Mouse (Mus musculus) cerebellum, adult 9-10 months (tissue): ENCODE results near the gene Dusp22.
A peak's percentile ranks its signal among the peaks of the same experiment; 100 is the strongest.

Source experiments
- DNase-seq: peaks from one replicate; pipeline ENCODE4 v3.0.0; 2022

The Dusp22 gene

DNA sequence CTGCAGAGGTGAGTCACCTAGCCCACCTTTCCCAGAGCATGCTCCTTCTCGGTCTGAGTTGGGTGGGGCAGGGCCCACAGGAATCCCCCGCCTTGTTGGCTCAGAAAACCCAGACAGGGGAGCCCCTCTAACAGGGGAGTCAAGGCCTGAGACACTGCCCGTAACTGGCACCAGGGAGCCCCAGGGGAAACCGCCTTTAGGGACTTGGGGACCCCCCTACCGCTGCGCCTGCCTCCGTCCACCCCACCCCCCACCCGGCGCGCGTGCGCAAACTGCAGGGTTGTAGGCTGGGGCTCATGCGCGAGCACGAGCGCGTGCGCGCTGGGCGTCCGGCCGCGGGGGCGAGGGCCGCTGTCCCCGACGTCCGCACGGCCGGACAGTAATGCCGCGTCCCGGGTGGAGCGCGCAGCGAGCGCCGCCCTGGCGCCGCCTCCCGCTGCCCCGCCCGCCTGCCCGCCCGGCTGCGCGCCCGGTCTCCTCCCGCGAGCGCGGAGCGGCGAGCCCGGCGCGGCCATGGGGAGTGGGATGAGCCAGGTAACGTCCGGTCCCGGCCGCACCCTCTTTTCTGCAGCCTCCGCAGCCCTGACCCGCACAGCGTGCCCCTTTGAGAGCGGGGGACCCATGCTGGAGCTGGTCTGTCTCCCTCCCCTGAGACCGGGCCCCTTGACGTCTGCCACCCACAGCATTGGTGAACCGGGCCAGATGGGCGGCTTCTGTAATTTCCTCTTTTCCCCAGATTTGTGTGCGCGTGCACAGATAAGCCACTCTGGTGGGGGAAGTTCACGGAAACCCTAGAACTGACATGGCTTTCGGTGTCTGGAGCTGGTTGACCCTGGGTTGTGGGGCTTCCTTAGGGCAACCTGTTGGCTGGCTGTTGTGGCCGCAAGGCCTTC lies at the start of gene Dusp22:
Gene Dusp22 (plus strand): TSS at position 387 of the 893 bp plus-strand sequence.
- peak; percentile 86 for DNase-seq

DNA sequence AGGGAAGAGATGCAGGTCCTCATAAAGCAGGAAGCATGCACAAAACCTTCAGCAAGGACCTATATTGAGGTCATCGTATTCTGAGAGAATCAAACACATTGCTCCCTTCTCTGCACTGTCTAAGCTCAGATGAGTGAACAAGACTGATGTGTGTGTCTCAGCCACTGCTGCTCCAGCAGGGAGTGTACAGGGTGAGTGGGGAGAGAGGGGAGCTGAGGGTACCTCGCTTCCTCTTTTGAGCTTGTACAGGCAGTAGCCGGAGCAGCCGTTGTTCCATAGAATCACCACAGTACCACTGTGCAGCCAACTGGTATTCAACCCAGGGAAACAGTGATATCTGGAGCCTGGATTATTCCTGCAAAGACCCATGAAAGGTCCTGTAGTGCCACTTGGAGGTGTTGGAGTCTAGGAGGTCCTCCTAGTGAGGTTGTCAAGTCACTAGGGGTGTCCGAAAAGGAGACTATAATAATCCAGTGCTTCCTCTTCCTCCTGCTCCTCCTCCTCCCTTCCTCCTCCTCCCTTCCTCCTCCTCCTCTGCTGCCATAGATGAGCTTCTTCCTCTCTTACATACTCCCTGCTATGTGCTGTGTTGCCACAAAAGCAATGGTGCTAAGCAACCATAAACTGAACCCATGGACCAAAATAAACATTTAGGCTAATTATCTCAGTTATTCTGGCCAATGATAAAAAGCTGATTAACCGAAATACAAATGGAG lies 47.6 kb upstream of the Dusp22 start:
- DNase-seq = no peak

DNA sequence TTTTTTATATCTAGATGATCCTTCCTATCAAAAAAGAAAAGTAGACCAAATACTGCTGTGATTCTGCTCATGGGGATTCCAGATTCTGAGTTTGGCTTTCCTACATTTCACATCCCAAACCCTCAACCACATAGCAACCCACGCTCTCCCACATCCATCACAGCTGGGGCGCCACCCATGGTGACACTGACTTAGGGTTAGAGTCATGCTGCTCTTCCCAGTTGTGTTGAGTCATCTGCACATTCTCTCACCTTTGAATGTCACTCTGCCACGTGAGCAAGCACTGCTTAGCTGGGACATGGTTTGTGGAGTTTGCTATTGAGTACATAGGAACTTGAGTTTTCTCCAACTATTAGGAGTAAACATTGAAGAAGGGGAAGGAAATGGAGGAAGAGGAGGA lies 40.1 kb upstream of the Dusp22 start:
- no peak for DNase-seq

DNA sequence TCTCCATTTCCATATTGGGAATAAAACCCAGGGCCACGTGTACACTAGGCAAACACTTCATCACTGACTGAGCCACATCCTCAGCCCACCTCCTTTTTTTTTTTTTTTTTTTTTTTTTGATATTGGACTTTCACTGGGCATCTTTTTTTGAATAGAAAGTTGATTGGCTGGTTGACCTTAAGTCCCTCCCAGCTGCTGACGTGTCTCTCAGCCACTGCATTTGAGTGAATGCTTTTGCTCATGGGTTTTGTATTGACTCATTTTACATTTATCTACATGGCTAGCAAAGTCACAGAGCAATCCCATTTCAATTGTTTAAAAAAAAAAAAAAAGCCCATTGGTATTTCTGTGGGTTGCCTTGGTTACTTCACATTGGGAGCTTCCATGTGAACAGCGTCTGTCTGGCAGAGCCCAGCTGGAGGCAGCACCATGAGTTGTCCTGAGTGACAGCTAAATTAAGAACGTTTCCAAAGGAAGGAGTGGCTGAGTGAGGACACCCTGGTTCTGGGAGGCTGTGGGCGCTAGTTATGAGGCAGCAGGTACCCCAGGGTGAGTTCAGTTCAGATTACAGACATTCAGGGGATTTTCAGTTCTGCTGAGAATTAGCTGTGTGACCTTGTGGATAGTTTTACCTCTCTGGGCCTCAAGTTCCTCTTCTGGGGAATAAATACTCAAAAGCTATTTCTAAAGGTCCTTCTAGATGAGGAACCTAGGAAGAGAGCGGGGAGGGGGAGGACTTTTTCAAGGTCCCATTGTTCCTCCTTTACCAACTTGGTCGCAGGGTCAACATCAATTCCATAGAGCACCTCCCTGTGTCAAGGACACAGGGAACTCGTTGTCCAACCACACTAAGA lies 31.4 kb upstream of the Dusp22 start:
- no peak for DNase-seq

DNA sequence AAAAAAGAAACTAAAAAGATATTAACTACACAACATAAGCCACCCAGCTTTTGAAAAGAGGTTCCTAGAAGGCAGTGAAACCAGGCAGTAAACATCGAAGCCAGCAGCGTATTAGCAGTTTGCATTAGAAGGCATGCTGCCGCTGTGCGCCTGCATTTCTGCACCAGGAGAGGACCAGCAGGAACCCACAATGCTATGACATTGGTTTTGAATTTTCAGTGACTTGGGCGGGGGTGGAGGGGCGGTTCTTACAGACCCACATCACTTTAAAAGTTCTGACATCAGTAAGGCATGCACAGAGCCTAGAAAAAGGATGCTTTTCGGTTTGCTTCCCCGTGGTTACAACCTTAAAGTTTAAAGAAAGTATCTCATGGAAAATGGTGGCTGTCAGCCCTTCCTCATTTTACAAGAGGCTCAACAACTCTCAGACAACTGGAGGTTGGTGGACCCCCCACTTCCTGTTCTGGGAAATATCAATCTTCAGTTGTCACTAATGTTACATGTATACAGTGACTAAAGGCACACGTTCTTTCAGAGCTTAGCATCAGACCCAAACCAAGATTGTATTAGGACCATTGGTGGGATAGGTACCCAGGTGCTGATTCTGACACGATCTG lies 29.9 kb upstream of the Dusp22 start:
- DNase-seq = no peak

DNA sequence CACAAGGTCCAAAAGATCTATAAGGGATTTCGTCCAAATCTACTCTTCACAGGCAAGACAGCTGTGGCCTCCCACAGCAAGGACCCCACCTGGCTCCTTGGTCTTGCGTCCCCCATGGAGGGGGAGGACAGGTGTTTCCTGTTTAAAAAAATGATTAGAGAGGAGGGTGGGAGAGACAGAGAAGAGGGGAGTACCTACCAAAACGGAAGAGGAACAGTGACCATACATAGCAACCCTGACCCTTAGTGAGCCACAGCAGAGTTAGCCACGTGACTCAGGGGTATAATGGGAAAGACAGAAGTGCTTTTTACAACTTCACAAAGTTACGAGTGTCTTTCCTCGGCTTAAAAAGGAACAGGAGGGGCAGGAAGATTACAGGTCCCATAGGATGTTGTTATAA lies 26.8 kb upstream of the Dusp22 start:
- DNase-seq = no peak

DNA sequence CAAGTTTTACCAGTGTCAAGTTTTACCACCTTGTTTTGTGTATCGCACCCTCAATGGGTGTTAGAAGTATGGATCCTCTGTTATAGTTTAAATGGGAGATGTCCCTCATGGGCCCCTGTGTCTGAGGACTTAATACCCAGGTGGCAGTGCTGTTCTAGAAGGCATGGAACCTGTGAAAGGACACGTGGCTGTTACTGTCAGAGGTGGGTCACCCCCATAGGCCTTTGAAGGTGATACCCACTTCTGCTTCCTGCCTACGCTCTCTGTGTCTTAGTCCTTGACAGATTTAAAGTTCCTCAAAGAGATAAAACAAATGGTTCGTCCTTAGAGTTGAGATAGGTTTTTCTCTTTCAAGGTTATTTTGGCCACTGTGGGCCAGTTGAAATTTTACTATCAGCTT lies 23.3 kb upstream of the Dusp22 start:
- no peak for DNase-seq

DNA sequence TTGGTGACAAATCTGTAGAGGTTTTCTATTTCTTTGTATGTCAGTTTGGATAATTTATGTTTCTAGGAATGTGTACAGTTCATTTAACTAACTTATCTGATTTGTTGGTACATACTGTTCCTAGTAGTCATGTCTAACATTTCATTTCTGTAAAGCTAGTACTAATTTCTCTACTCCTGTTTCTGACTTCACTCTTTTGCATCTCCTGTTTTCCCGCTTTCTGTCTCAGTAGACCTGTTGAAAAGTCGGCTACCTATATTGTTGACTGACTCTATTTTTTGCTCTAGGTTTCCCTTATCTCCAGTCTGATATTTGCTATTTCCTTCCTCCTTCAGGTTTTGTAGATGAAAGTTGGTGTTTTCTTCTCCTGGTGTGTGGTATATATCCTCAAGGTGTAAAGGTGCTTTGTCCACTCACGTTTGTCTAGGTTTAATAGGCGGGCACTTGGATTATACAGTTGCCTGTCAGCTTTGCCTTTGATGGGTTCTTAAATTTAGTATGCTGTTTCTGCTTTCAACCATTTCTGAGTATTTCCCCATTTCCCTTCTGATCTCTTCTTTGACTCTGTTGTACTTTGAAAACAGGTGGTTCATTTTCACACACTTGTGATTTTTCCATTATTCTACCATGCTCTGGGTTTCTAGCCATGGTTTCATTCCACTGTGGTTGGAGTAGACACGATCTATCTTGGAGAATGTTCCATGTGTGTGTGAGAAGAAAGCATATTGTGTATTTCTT lies 21.3 kb upstream of the Dusp22 start:
- no peak for DNase-seq

DNA sequence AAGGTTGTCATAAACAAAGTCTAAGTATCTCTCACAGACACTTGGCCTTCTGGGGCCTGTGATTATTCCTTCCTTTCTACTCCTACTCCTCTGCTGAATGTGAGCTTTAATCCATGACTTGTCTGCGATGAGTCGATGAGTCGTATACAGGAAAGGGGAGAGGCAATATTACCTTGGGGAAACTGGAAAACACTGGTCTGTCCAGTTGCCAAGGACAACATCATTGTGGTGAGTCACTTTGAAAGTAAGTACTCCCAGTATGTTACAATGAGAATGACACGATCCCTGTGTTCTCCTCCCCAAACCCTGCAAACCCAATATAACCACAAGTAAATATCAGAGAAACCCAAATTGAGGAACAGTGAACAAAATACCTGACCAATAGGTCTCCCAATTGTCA lies 17.7 kb upstream of the Dusp22 start:
- no peak for DNase-seq

DNA sequence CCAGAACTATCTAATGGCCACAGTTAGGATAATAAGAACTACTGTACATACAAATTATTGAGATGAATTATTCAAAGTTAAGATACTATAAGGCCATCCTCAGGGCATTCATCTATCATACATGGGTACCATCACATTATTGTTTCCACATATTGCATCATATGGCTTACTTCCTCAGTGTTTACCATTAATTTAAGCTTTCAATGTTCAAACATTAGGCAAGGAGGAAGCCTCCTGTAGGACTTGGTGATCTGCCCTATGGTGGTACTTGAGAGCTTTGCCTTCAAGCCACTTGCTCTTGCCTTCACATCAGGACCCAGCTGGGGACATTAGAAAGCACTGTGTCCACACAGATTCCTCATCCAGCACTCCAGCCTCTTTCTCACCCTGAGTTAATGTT lies 11.3 kb upstream of the Dusp22 start:
- no peak for DNase-seq

DNA sequence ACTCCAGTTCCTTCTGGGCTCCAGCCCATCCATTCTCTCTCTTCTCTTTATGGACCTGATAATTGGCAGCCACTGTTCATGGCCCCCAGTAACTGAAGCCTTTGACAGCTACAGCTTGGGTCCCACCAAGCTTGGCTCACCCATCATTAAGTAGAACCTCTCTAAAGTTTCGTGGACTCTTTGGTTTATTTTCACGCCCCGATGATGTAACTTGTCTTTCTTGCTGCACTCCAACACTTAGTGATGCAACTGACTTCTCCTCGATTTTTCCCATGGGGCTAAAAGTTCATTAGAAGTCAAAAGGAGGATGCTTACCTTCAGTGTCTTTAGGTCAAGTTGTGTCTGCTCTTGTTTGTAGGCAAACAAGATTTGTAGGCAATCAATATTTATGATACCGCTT lies 10.6 kb upstream of the Dusp22 start:
- no peak for DNase-seq

DNA sequence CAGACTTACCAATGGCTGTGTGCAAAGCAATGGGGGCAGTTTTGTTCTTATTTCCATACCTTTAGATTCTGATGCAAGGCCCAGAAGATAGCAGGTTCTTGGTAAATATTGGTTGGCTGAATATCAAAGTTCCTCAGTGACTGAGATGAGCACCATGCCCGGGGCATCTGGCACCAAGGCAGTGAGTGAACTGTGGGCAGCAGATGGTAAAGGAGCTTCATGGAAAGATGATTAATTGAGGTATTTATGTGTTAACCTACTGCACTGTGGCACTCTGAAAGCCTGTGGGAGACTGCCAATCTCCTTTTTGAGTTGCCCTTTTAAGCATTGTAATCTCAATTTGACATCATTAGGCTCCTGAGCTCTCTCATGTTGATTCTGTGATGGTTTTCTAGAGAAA lies 9.1 kb upstream of the Dusp22 start:
- DNase-seq = no peak

DNA sequence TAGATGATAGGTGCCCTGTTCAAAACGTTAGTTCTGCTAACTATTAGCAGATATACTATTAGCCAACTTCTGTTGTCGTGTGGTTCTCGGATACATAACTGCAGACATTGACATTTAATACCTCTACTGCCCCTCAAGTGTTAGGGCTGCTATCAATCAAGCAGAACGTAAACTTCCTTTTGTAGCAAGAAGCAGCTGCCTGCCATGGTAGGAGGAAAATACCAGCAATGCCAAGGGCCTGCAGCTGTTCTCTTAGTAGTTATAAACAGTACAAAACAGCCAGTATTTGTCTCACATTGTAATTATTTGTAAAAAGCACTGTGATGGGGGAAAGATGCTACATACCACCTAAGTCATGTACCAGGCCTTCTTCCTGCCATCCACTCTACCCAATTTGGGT lies 6.7 kb upstream of the Dusp22 start:
- no peak for DNase-seq

DNA sequence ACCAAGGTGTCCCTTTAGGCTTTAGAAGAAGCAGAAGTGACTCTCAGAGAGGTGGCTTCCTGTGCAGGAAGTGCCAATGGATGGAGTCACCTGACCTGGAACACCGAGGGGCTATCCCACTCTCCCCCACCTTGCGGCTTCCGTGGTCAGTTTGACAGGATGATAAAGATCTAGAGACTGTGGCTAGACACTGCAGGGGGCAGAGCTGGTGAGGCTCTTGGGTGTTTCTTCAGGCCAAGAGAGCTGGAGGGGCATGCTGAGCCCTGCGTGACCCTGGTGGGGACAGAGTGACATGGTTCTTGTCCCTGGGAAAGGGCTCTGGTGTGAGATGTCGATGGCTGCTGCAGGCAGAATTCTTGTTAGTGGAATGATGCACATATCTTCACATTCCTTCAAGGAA lies 5.3 kb upstream of the Dusp22 start:
- DNase-seq = no peak

DNA sequence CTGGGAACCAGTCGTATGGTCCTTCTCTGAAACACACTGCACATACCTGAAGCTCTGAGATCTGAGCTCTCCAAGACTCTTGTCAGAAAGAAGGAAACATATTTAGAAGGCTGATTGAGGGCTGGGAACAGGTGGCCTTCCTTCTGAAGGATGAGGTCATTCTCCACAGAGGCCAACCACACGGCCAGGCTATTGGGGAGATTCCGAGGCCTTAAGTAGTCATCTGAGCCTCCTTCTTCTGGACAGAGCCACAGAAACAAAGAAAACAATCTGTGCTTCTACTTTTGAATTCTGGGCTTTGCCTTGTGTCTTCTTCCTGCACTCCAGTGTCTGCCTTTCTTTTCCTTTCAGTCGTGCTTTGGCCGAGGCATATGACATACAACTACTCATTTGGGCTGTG lies 2.9 kb upstream of the Dusp22 start:
- no peak for DNase-seq

DNA sequence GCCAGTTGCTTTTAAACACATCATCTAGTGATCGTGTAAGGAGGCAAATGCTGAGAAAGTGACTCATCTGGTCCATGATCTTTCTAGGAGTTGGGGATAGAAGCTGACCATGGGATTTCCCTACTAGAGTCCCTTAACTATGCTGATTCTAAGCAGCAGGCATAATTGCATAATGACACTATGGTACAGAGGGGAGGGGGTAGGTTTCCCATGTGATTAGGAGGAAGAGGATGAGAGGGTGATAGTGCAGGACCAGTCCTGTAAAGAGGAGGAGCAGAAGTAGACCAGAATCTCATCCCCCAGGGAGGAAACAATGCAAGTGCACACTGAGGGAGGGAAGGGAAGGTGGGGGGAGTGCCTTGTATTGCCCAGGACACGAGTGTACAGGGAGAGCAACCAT lies 2.0 kb upstream of the Dusp22 start:
- DNase-seq = no peak

DNA sequence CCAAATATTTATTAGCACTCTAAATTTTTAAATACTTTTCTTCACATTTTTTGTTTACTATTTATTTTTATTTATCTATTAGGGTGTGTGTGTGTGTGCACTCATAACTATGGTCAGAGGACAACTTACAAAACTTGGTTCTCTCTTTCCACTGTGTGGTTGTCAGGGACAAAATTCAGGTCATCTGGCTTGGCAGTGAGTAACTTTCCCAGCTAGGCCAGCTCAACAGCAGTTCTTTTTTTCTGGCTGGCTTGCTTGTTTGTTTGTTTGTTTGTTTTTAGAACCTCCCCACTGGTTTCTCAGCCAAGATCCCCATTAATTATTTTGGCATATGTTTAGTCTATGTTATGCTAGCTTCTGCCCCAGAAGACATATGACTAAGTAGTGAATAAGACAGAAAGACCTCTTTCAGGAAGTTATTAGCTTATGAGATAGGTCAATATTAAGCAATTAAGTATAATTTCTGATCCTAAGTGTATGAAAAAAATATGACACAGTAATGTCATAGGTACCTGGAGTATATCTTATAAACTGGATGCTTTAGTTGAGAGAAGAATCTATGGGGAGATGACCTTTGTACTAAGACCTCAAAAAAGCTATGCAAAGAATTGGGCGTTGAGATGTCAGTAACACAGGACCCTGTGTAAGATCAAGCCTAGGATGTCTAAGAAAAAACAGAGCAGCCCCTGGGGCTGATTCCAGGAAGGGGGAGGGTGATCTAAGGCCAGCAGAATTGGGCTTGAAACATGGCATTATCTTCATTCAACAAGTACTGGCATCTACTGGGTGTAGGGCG lies 1.4 kb upstream of the Dusp22 start:
- peak; percentile 23 for DNase-seq

DNA sequence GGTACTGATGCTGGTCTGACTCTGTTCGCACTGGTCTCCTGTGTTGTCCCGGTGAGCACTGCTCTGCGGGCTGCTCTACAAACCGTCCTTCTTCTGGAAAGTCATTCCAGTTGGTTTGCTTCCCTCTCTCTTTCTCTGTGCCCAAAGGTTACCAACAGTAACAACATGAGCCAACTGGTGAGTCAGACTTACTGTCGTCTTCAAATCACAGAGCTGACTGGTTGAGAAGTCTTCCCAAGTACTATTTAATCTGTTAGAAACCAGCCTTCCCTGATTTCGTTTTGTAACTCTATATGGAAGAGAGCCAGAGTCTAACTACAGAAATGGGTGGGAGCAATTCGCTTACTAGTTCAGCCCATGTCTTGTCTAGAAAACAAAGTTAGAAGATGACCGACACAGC lies 5.5 kb downstream of the Dusp22 start:
- no peak for DNase-seq

DNA sequence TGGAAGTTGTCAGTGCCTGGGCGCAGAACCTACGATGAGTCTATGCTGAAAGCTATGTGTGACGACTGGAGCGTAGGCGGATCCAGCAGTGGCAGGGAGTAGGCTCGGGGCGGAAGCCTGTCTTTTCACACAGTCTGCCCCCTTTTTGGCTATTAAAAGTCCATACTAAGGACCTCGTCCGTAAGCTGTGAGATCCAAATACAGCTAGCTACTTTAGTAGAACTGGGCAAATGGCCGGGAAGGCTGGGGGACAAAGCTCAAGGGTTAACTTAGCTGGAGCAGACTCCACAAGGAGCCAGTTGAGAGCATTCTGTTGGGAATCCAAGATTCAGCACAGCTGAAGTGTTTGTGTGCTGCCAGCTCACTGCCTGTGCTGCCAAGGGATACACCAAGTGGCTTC lies 6.7 kb downstream of the Dusp22 start:
- no peak for DNase-seq

DNA sequence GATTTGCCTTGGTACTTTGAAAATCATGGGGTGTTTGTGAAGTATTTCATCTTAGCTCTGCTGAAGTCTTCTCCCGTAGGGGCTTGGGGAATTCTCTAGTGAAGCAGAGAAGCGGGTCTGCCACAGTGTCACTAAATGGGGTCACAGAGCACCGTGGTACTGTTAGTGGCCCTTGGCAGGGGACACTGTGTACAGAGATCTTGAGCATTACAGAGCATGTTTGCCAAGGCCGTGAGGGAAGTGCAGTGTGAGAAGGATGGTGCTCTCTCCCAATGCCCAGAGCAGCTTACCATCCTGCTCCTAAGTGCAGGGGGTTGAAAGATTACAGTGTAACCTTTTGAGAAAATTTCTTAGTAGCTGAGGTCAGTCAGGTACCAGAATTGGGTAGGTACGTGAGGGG lies 8.5 kb downstream of the Dusp22 start:
- DNase-seq = no peak

DNA sequence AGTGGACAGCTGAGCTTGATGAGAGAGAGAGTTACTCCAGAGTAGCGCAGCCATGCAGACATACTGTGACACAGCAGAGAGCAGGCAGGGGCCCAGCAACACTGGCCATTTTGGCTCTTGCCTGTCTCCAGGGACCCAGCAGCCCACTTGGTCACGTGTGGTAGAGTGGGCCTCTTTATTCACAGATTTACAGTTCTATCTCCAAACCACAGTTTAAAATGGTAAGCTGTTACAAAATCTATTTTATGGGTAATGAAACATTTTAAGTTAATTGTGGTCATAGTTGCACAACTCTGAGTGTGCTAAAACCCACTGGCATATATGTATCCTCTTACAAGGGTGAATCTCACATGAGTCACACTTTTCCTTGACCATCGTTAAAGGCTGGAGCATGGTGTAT lies 9.5 kb downstream of the Dusp22 start:
- no peak for DNase-seq

DNA sequence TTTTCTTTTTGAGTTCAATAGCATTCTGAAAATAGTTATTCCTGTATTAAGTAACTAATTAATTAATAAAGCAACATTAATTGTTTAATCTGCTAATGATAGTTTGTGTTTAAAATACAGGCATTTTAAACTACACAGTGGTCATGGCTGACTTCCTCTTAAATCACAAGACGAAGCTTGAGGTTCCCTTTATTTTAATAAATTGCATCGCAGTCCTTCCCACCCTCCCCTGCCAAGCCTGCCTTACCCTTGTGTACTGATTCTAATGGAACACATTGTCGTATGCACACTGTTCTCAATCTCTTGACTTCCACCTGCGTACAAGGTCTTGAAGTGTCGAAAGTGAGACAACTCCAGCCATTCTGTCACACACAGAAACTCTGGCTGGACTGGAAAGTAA lies 14.1 kb downstream of the Dusp22 start:
- no peak for DNase-seq
